Mouse (Mus musculus): ENCODE results near the gene 4933406M09Rik.

Gene 4933406M09Rik

DNA sequence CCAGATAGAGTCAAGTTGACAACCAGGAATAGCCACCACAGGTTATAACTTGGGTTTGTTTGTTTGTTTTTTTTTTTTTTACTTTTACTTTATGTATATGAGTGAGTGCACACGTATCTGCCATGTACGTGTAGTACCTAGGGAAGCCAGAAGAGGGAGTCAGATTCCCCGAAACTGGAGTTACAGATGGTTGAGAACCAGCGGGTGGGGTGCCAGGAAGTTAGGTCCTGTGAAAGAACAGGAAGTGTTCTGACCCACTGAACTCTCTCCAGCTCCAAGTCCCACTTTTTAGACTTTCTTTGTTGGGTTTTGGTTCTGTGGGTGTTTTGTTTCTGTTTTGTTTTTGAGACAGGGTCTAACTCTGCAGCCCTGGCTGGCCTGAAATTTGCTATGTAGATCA, 49.7 kb downstream of the 4933406M09Rik start:
- peak; percentile 79 for DNase-seq (ENCODE audit: low read depth)

DNA sequence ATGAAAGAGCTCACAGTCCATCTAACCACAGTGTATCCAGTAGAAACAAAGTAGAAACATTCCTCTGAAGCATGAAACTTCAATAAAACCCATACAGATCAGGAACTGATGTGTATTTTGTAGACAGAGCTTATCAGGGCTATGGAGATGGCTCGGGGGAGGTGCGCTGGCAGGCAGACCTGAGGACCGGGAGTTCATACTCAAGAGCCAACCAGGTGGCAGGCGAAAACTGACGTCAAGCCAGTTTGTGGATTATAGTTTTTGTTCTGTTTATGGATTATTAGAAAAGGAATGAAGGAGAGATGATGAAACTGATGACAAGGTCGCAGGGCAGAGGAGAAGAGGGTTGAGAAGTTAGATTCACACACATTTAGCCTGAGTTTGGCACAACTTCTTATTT, 54.7 kb downstream of the 4933406M09Rik start:
- no peak for DNase-seq (ENCODE audit: low read depth)
